Mouse (Mus musculus): Measurements from ENCODE around the gene Lyzl6.

GRCm38 (mm10) chr11:103665695-103666094 is 27.0 kb upstream of the Lyzl6 start:
- TF ChIP-seq CTCF (IDR thresholded peaks at IDR 0.05; ENCODE audit: low read depth), result no peak
- no peak for TF ChIP-seq EP300 (IDR thresholded peaks at IDR 0.05; ENCODE audit: low read depth)
